Mouse (Mus musculus) bone marrow macrophage, adult 2 months (primary cell): ENCODE measurements around the gene Tas2r135.

Source experiments
- CTCF ChIP-seq: IDR thresholded peaks from 2 replicates; pipeline ENCODE4 v1.5.1; 2012; ENCODE audit warnings: low read depth, mild to moderate bottlenecking, low read length, moderate library complexity
- POLR2A ChIP-seq: IDR thresholded peaks from 2 replicates; pipeline ENCODE4 v1.6.1; 2012; ENCODE audit warnings: mild to moderate bottlenecking, low read depth, low read length, borderline replicate concordance

DNA sequence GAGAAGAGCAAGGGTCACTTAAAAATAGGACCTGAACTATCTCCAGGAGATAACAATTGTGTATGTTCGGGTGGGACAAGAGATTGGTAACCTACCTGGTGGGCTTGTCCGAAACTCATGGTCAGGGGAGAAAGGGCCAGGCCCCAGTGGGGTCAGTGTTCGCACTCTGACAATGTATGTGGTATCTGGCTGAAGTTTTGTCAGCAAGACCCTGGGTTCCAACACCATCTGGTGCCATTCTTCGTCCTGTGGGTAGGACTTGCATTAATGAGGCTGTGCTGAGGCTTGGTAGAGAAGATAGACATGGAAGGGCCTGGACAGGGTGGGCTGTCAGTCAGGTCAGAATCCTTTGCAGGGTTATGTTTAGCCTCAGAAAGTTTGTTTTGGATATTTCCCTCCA lies 41.2 kb upstream of the Tas2r135 start:
- TF ChIP-seq POLR2A (no peak), CTCF (no peak)
